Mouse (Mus musculus) liver, embryonic 14.5 days (tissue): Measurements from ENCODE around the gene Enah. TPM values are rescaled to one million over a fixed set of nuclear protein-coding genes. Genes with fewer than 3 reads are reported as not detected.

Source experiments
- ATAC-seq: fragments of 200-750 bp; cut with Nextera tagmentation; 2 replicates; pipeline ENCODE4 v1.8.0; 2017; ENCODE audit warnings: moderate number of reproducible peaks, mild to moderate bottlenecking, moderate library complexity; ENCODE audit not compliant: insufficient read depth
- DNase-seq, 3 experiments: peaks; one replicate each; pipeline ENCODE4 v3.0.0-alpha.2; 2012 to 2013; ENCODE audit warnings: low read depth in 3 of 3, low spot score in 3 of 3
- H3K27ac ChIP-seq: fragments of 300-500 bp; sonication (generic); 2 replicates; pipeline ENCODE4 v1.5.1; 2014; ENCODE audit warnings: moderate library complexity, mild to moderate bottlenecking, control low read depth, inconsistent platforms
- H3K27me3 ChIP-seq: fragments of 300-500 bp; sonication (generic); 2 replicates; pipeline ENCODE4 v1.6.1; 2014; ENCODE audit warnings: mild to moderate bottlenecking, low read length, moderate library complexity; ENCODE audit not compliant: control insufficient read depth, insufficient read depth
- H3K36me3 ChIP-seq: fragments of 300-500 bp; sonication (generic); replicated peaks from 2 replicates; pipeline ENCODE4 v1.6.1; 2014; ENCODE audit warnings: low read depth; ENCODE audit not compliant: control insufficient read depth, insufficient read depth
- H3K4me1 ChIP-seq, 2 experiments: fragments of 200-500 bp in 1 of 2; fragments of 300-500 bp in 1 of 2; sonication (generic) in 1 of 2; replicated peaks; 2 replicates each; pipeline ENCODE4 v1.6.1; 2012 to 2014; ENCODE audit warnings: antibody characterized with exemption in 1 of 2, inconsistent platforms in 1 of 2, low read length in 1 of 2; ENCODE audit not compliant: control insufficient read depth in 2 of 2, insufficient read depth in 2 of 2
- H3K4me2 ChIP-seq: fragments of 300-500 bp; sonication (generic); 2 replicates; pipeline ENCODE4 v1.6.1; 2014; ENCODE audit warnings: low read depth, mild to moderate bottlenecking, control low read depth, moderate library complexity
- H3K4me3 ChIP-seq, 2 experiments: fragments of 200-500 bp in 1 of 2; fragments of 300-500 bp in 1 of 2; sonication (generic) in 1 of 2; 2 replicates each; pipeline ENCODE4 v1.5.1; 2012 to 2014; ENCODE audit warnings: low read depth in 2 of 2, low read length in 2 of 2, mild to moderate bottlenecking in 2 of 2, control low read depth in 1 of 2, inconsistent platforms in 1 of 2, moderate library complexity in 1 of 2; ENCODE audit not compliant: insufficient read depth in 1 of 2
- H3K9ac ChIP-seq: fragments of 300-500 bp; sonication (generic); replicated peaks from 2 replicates; pipeline ENCODE4 v1.6.1; 2014; ENCODE audit warnings: mild to moderate bottlenecking, control low read depth, moderate library complexity
- H3K9me3 ChIP-seq: fragments of 300-500 bp; sonication (generic); 2 replicates; pipeline ENCODE4 v1.6.1; 2016; ENCODE audit warnings: low read length, mixed read lengths; ENCODE audit not compliant: control insufficient read depth
- CTCF ChIP-seq: IDR thresholded peaks from 2 replicates; pipeline ENCODE4 v1.5.1; 2016; ENCODE audit warnings: antibody characterized with exemption, low read depth, control low read depth
- EP300 ChIP-seq: IDR thresholded peaks from 2 replicates; pipeline ENCODE4 v1.6.1; 2016; ENCODE audit warnings: antibody characterized with exemption, low read depth
- WGBS: fragments of 180-500 bp; shearing (Covaris S2); extraction: QIAGEN DNeasy Blood & Tissue Kit; methylation state at CpG from one replicate; pipeline ENCODE4 v1.1.7; 2014; ENCODE audit not compliant: insufficient replicate concordance; 5-methylcytosine and 5-hydroxymethylcytosine counted together
- polyA plus RNA-seq, 2 experiments: library from polyadenylated mRNA; depleted of rRNA in 1 of 2; stranded (reverse) in 1 of 2; unstranded in 1 of 2; fragments of >200 nt; fragmentation: Nextera tagmentation in 1 of 2; extraction: Ambion mirVana in 1 of 2; gene quantifications; 2 replicates each; pipeline versions ENCODE4 v1.2.1 to v1.2.3; 2012 to 2014

Enah gene
- polyA plus RNA-seq, 2 experiments: 0.44 to 0.99 TPM

GRCm38 (mm10) chr1:181877088-181877487, 142.7 kb downstream of the Enah start:
- no peaks in the 10 kb centered on the region for H3K36me3 ChIP-seq
- no peak overlapping the region for H3K4me3 ChIP-seq
- ATAC-seq (no peak), DNase-seq (no peak)
- peaks cover 0 to 3% of the 10 kb centered on the region in 2 experiments; a peak in 2 of 4 replicates for H3K4me1 ChIP-seq
- H3K4me2 ChIP-seq: no peak overlapping the region
- 22% methylated on average over 5 of the region's 5 CpGs for WGBS
- no peak for TF ChIP-seq EP300
- no peak for TF ChIP-seq CTCF
- no peaks in the 10 kb centered on the region for H3K9me3 ChIP-seq
- no peak overlapping the region for H3K9ac ChIP-seq
- no peaks in the 10 kb centered on the region for H3K27me3 ChIP-seq
- H3K27ac ChIP-seq: no peak overlapping the region

GRCm38 (mm10) chr1:181876656-181877055, 143.1 kb downstream of the Enah start:
- Histone ChIP-seq H3K9ac (no peak overlapping the region), H3K27ac (no peak overlapping the region), H3K9me3 (no peaks in the 10 kb centered on the region), H3K27me3 (no peaks in the 10 kb centered on the region), H3K4me2 (no peak overlapping the region), H3K4me1 (peaks cover 0 to 3% of the 10 kb centered on the region in 2 experiments; a peak in 2 of 4 replicates), H3K36me3 (no peaks in the 10 kb centered on the region), H3K4me3 (no peak overlapping the region)
- no peak for DNase-seq
- ATAC-seq: no peak
- no peak for TF ChIP-seq EP300
- TF ChIP-seq CTCF: no peak
- 63% methylated on average over 3 of the region's 3 CpGs for WGBS

- TF ChIP-seq CTCF (no peak), EP300 (no peak)
- ATAC-seq: no peak
- WGBS: 43% methylated on average over 9 of the region's 9 CpGs
Observed at GRCm38 (mm10) chr1:181873086-181873920, 146.5 kb downstream of the Enah start.

GRCm38 (mm10) chr1:181872639-181873038, 147.2 kb downstream of the Enah start:
- H3K4me3 ChIP-seq: no peak overlapping the region
- H3K4me1 ChIP-seq: no peaks in the 10 kb centered on the region; a peak in 1 of 4 replicates
- no peaks in the 10 kb centered on the region for H3K9me3 ChIP-seq
- H3K36me3 ChIP-seq: no peaks in the 10 kb centered on the region
- H3K27me3 ChIP-seq: no peaks in the 10 kb centered on the region
- H3K27ac ChIP-seq: no peak overlapping the region
- TF ChIP-seq CTCF (no peak), EP300 (no peak)
- no peak overlapping the region for H3K4me2 ChIP-seq
- no peak for ATAC-seq
- WGBS: 48% methylated on average over 3 of the region's 3 CpGs
- no peak for DNase-seq
- H3K9ac ChIP-seq: no peak overlapping the region

More at GRCm38 (mm10) chr1:181873086-181873920, 146.5 kb downstream of the Enah start:
- H3K9ac ChIP-seq: no peak overlapping the region
- H3K4me1 ChIP-seq: no peaks in the 10 kb centered on the region; a peak in 1 of 4 replicates
- H3K36me3 ChIP-seq: no peaks in the 10 kb centered on the region
- no peak overlapping the region for H3K4me3 ChIP-seq
- no peaks in the 10 kb centered on the region for H3K27me3 ChIP-seq
- no peak for DNase-seq
- no peak overlapping the region for H3K27ac ChIP-seq
- no peak overlapping the region for H3K4me2 ChIP-seq
- H3K9me3 ChIP-seq: no peaks in the 10 kb centered on the region

GRCm38 (mm10) chr1:181866429-181867280, 153.1 kb downstream of the Enah start:
- Histone ChIP-seq H3K4me3 (no peak overlapping the region), H3K27me3 (no peaks in the 10 kb centered on the region), H3K4me1 (peaks cover 7 to 9% of the 10 kb centered on the region in 2 experiments; a peak in 3 of 4 replicates), H3K36me3 (no peaks in the 10 kb centered on the region), H3K4me2 (no peak overlapping the region), H3K9me3 (no peaks in the 10 kb centered on the region), H3K27ac (no peak overlapping the region), H3K9ac (no peak overlapping the region)
- ATAC-seq (no peak), DNase-seq (no peak)
- no peak for TF ChIP-seq EP300
- TF ChIP-seq CTCF: no peak
- 40% methylated on average over 6 of the region's 6 CpGs for WGBS
